Mouse (Mus musculus): Measurements from ENCODE around the gene Mtor.

Mtor gene

GRCm38 (mm10) chr4:148448179-148448852, at the start of gene Mtor:
Gene Mtor, plus strand, starts transcription at chr4:148448611.
- DNase-seq (ENCODE audit: low spot score), result peak; percentile 98

- no peak for DNase-seq (ENCODE audit: low spot score)
Measured at GRCm38 (mm10) chr4:148399437-148400094, 48.8 kb upstream of the Mtor start.

GRCm38 (mm10) chr4:148403402-148403801, 45.0 kb upstream of the Mtor start:
- peak; percentile 27 for DNase-seq (ENCODE audit: low spot score)

GRCm38 (mm10) chr4:148404748-148405147, 43.7 kb upstream of the Mtor start:
- no peak for DNase-seq (ENCODE audit: low spot score)

- DNase-seq (ENCODE audit: low spot score), result no peak
Measured at GRCm38 (mm10) chr4:148405255-148405788, 43.1 kb upstream of the Mtor start.

- no peak for DNase-seq (ENCODE audit: low spot score)
Measured at GRCm38 (mm10) chr4:148408256-148408975, 40.0 kb upstream of the Mtor start.

- no peak for DNase-seq (ENCODE audit: low spot score)
Measured at GRCm38 (mm10) chr4:148415575-148415974, 32.8 kb upstream of the Mtor start.

GRCm38 (mm10) chr4:148417074-148417526, 31.3 kb upstream of the Mtor start:
- DNase-seq (ENCODE audit: low spot score), result no peak

- no peak for DNase-seq (ENCODE audit: low spot score)
Measured at GRCm38 (mm10) chr4:148417559-148417958, 30.9 kb upstream of the Mtor start.

- DNase-seq (ENCODE audit: low spot score), result no peak
Measured at GRCm38 (mm10) chr4:148426950-148427850, 21.2 kb upstream of the Mtor start.

GRCm38 (mm10) chr4:148428544-148428943, 19.9 kb upstream of the Mtor start:
- DNase-seq (ENCODE audit: low spot score), result no peak

GRCm38 (mm10) chr4:148429121-148429520, 19.3 kb upstream of the Mtor start:
- no peak for DNase-seq (ENCODE audit: low spot score)

- peak; percentile 93 for DNase-seq (ENCODE audit: low spot score)
Measured at GRCm38 (mm10) chr4:148429686-148430085, 18.7 kb upstream of the Mtor start.

- DNase-seq (ENCODE audit: low spot score), result no peak
Measured at GRCm38 (mm10) chr4:148430880-148431519, 17.4 kb upstream of the Mtor start.

- DNase-seq (ENCODE audit: low spot score), result no peak
Measured at GRCm38 (mm10) chr4:148432488-148432887, 15.9 kb upstream of the Mtor start.

- no peak for DNase-seq (ENCODE audit: low spot score)
Measured at GRCm38 (mm10) chr4:148433336-148433735, 15.1 kb upstream of the Mtor start.

GRCm38 (mm10) chr4:148433813-148434212, 14.6 kb upstream of the Mtor start:
- no peak for DNase-seq (ENCODE audit: low spot score)

- no peak for DNase-seq (ENCODE audit: low spot score)
Measured at GRCm38 (mm10) chr4:148434554-148434953, 13.9 kb upstream of the Mtor start.

- DNase-seq (ENCODE audit: low spot score), result no peak
Measured at GRCm38 (mm10) chr4:148435106-148435505, 13.3 kb upstream of the Mtor start.

- peak; percentile 72 for DNase-seq (ENCODE audit: low spot score)
Measured at GRCm38 (mm10) chr4:148435657-148436330, 12.6 kb upstream of the Mtor start.

GRCm38 (mm10) chr4:148441931-148442330, 6.5 kb upstream of the Mtor start:
- no peak for DNase-seq (ENCODE audit: low spot score)
